Comparison of ENCODE assay signal across 20 mouse cellular contexts in genomic region chr19:42785562-42786220, GRCm38 (mm10). TPM values are rescaled to one million over a fixed set of nuclear protein-coding genes. Genes with fewer than 3 reads are reported as not detected.
DNase-seq lines count a peak whose midpoint lies in the region; ATAC-seq lines count a peak whose summit lies in the region.
"Had no signal": no experiment of that assay in that cellular context is flagged by ENCODE, and none has a peak within 500 bp of the region (broad histone marks: within the 10 kb centered on the region; RNA-seq: fewer than 3 reads in every experiment).

No protein-coding gene starts in this region.

- no peaks in the 10 kb centered on the region for H3K36me3 ChIP-seq in hindbrain, embryonic 10.5 days
- H3K36me3 ChIP-seq in hindbrain, embryonic 11.5 days (ENCODE audit: control insufficient read depth, insufficient read depth, low read length) = no peaks in the 10 kb centered on the region
- H3K36me3 ChIP-seq in forebrain, embryonic 13.5 days (ENCODE audit: poor library complexity, severe bottlenecking) = no peaks in the 10 kb centered on the region
- H3K36me3 ChIP-seq in hindbrain, embryonic 14.5 days (replicated peaks; ENCODE audit: control insufficient read depth, insufficient read depth) = no peaks in the 10 kb centered on the region
- no peaks in the 10 kb centered on the region for H3K36me3 ChIP-seq in midbrain, embryonic 13.5 days
- H3K36me3 ChIP-seq: stomach, embryonic 15.5 days had no signal

- H3K9ac ChIP-seq in hindbrain, embryonic 11.5 days (ENCODE audit: low read depth, low read length) = no peak overlapping the region
- H3K9ac ChIP-seq in forebrain, embryonic 13.5 days = peak overlapping the region; percentile 35; the same call in 1 of the 2 replicates
- no peak overlapping the region for H3K9ac ChIP-seq in hindbrain, embryonic 14.5 days
- H3K9ac ChIP-seq in midbrain, embryonic 13.5 days (replicated peaks) = no peak overlapping the region; the same call in 1 of the 2 replicates
- H3K9ac ChIP-seq: stomach, embryonic 15.5 days had no signal

- no peak for DNase-seq in hindbrain, embryonic 10.5 days (ENCODE audit: low spot score)
- DNase-seq in hindbrain, embryonic 11.5 days (ENCODE audit: low spot score) = no peak
- no peak for DNase-seq in hindbrain, embryonic 14.5 days (ENCODE audit: low spot score)
- no peak for DNase-seq in kidney, postnatal 4 days
- DNase-seq in adrenal gland, postnatal 10 days = no peak
- no peak for DNase-seq in left cerebral cortex, postnatal 14 days (ENCODE audit: low spot score in 2 of 2)
- DNase-seq: adrenal gland, postnatal 36 days; B cell, adult 2 months; cerebellum, adult 8-10 months; gastrocnemius, postnatal 25 days; kidney, adult 11 months; layer of hippocampus, postnatal 36 days; lung, postnatal 14 days had no signal

- H3K27me3 ChIP-seq in hindbrain, embryonic 10.5 days (ENCODE audit: insufficient read depth, poor library complexity, severe bottlenecking) = peaks cover 20% of the 10 kb centered on the region; the same call in 1 of the 2 replicates
- 0 out of 2 replicates have a peak, but pooled peaks cover 2% of the 10 kb centered on the region for H3K27me3 ChIP-seq in hindbrain, embryonic 11.5 days (ENCODE audit: control insufficient read depth, insufficient read depth, low read length)
- H3K27me3 ChIP-seq in forebrain, embryonic 13.5 days = no peaks in the 10 kb centered on the region
- no peaks in the 10 kb centered on the region for H3K27me3 ChIP-seq in hindbrain, embryonic 14.5 days (ENCODE audit: control insufficient read depth, insufficient read depth, low read length)
- 0 out of 2 replicates have a peak, but pooled peaks cover 6% of the 10 kb centered on the region for H3K27me3 ChIP-seq in midbrain, embryonic 13.5 days
- H3K27me3 ChIP-seq: megakaryocyte, embryonic 14.5 days; stomach, embryonic 15.5 days had no signal

- 47% methylated on average over 8 of the region's 8 CpGs for WGBS in hindbrain, embryonic 10.5 days
- 48% methylated on average over 8 of the region's 8 CpGs for WGBS in hindbrain, embryonic 11.5 days
- WGBS in forebrain, embryonic 13.5 days = 10% methylated on average over 8 of the region's 8 CpGs
- 35% methylated on average over 8 of the region's 8 CpGs for WGBS in hindbrain, embryonic 14.5 days
- 18% methylated on average over 8 of the region's 8 CpGs for WGBS in midbrain, embryonic 13.5 days

- no peak overlapping the region for H3K4me3 ChIP-seq in hindbrain, embryonic 10.5 days
- no peak overlapping the region for H3K4me3 ChIP-seq in hindbrain, embryonic 11.5 days (ENCODE audit: low read depth, low read length)
- no peak overlapping the region for H3K4me3 ChIP-seq in forebrain, embryonic 13.5 days
- H3K4me3 ChIP-seq in hindbrain, embryonic 14.5 days (replicated peaks; ENCODE audit: low read length) = no peak overlapping the region
- H3K4me3 ChIP-seq in midbrain, embryonic 13.5 days (replicated peaks) = no peak overlapping the region
- H3K4me3 ChIP-seq: layer of hippocampus, adult 2 months; myocyte; stomach, embryonic 15.5 days had no signal

- peak overlapping the region; percentile 26; the same call in 1 of the 2 replicates for H3K27ac ChIP-seq in hindbrain, embryonic 10.5 days
- no peak overlapping the region for H3K27ac ChIP-seq in hindbrain, embryonic 11.5 days (ENCODE audit: low read depth, low read length)
- no peak overlapping the region for H3K27ac ChIP-seq in forebrain, embryonic 13.5 days
- peak overlapping the region; percentile 43 for H3K27ac ChIP-seq in hindbrain, embryonic 14.5 days
- peak overlapping the region; percentile 16 for H3K27ac ChIP-seq in midbrain, embryonic 13.5 days
- H3K27ac ChIP-seq: kidney, postnatal 0 days; layer of hippocampus, adult 2 months; stomach, embryonic 15.5 days had no signal

- no peak overlapping the region for H3K4me2 ChIP-seq in hindbrain, embryonic 11.5 days (replicated peaks; ENCODE audit: low read depth, low read length)
- H3K4me2 ChIP-seq in forebrain, embryonic 13.5 days = peak overlapping the region; percentile 23
- H3K4me2 ChIP-seq in hindbrain, embryonic 14.5 days (replicated peaks) = no peak overlapping the region; the same call in 1 of the 2 replicates
- 0 out of 2 replicates have a peak overlapping the region, but pooled peaks have one; percentile 11 for H3K4me2 ChIP-seq in midbrain, embryonic 13.5 days (replicated peaks)
- H3K4me2 ChIP-seq: stomach, embryonic 15.5 days had no signal

- intact Hi-C loops in left cerebral cortex, postnatal 14 days (cut with DNase I) = no loop called here

- peaks cover 25% of the 10 kb centered on the region for H3K4me1 ChIP-seq in hindbrain, embryonic 10.5 days (replicated peaks)
- no peaks in the 10 kb centered on the region for H3K4me1 ChIP-seq in hindbrain, embryonic 11.5 days (replicated peaks; ENCODE audit: control insufficient read depth, insufficient read depth, low read length)
- H3K4me1 ChIP-seq in forebrain, embryonic 13.5 days = peaks cover 10% of the 10 kb centered on the region
- 0 out of 2 replicates have a peak, but pooled peaks cover 4% of the 10 kb centered on the region for H3K4me1 ChIP-seq in hindbrain, embryonic 14.5 days (replicated peaks; ENCODE audit: control insufficient read depth, insufficient read depth, low read length)
- H3K4me1 ChIP-seq in midbrain, embryonic 13.5 days (replicated peaks) = peaks cover 16% of the 10 kb centered on the region

- ATAC-seq in hindbrain, embryonic 11.5 days (ENCODE audit: low FRiP score) = no peak
- ATAC-seq in forebrain, embryonic 13.5 days = no peak
- no peak for ATAC-seq in hindbrain, embryonic 14.5 days (ENCODE audit: low FRiP score)
- ATAC-seq in midbrain, embryonic 13.5 days = peak; percentile 66; the same call in 1 of the 2 replicates

- no peaks in the 10 kb centered on the region for H3K9me3 ChIP-seq in hindbrain, embryonic 10.5 days
- H3K9me3 ChIP-seq in hindbrain, embryonic 11.5 days (ENCODE audit: control insufficient read depth, low read length) = no peaks in the 10 kb centered on the region
- no peaks in the 10 kb centered on the region for H3K9me3 ChIP-seq in forebrain, embryonic 13.5 days (replicated peaks)
- no peaks in the 10 kb centered on the region for H3K9me3 ChIP-seq in hindbrain, embryonic 14.5 days (ENCODE audit: control insufficient read depth, low read length)
- no peaks in the 10 kb centered on the region for H3K9me3 ChIP-seq in midbrain, embryonic 13.5 days
- H3K9me3 ChIP-seq: megakaryocyte, embryonic 14.5 days; stomach, embryonic 15.5 days had no signal

RNA-seq across cellular contexts. Expression of gene Hps1, which starts 5.9 kb away (rescaled TPM):
- polyA plus RNA-seq in hindbrain, embryonic 10.5 days (2016; fragmentation: Nextera tagmentation; extraction: Ambion mirVana) = 19.2 and 21.6 TPM in 2 replicates
- 9.7 and 10.6 TPM in 2 replicates for polyA plus RNA-seq in hindbrain, embryonic 11.5 days (2014; fragmentation: Nextera tagmentation; extraction: Ambion mirVana)
- 14.7 and 14.8 TPM in 2 replicates for polyA plus RNA-seq in forebrain, embryonic 13.5 days (2015; fragmentation: Nextera tagmentation; extraction: Ambion mirVana)
- 7.8 and 10.0 TPM in 2 replicates for polyA plus RNA-seq in hindbrain, embryonic 14.5 days (2014; fragmentation: Nextera tagmentation; extraction: Ambion mirVana)
- polyA plus RNA-seq in midbrain, embryonic 13.5 days (2015; fragmentation: Nextera tagmentation; extraction: Ambion mirVana) = 11.8 and 13.7 TPM in 2 replicates
- 10 to 100 TPM; 13.9 to 15.9 TPM for total RNA-seq in adrenal gland, postnatal 10 days (2021)
- 10 to 100 TPM in 1 of 2 experiments, 1 to 10 TPM in 1; 9.4 to 11.1 TPM for total RNA-seq in left cerebral cortex, postnatal 14 days (2021)

RNA-seq across cellular contexts. Expression of gene Pyroxd2, which starts 33.1 kb away (rescaled TPM):
- 0.68 and 1.3 TPM in 2 replicates for polyA plus RNA-seq in hindbrain, embryonic 10.5 days (2016; fragmentation: Nextera tagmentation; extraction: Ambion mirVana)
- polyA plus RNA-seq in hindbrain, embryonic 11.5 days (2014; fragmentation: Nextera tagmentation; extraction: Ambion mirVana) = 0.67 and 0.88 TPM in 2 replicates
- polyA plus RNA-seq in forebrain, embryonic 13.5 days (2015; fragmentation: Nextera tagmentation; extraction: Ambion mirVana) = 1.1 TPM in 2 replicates
- 1.6 and 2.9 TPM in 2 replicates for polyA plus RNA-seq in hindbrain, embryonic 14.5 days (2014; fragmentation: Nextera tagmentation; extraction: Ambion mirVana)
- 1.5 and 1.6 TPM in 2 replicates for polyA plus RNA-seq in midbrain, embryonic 13.5 days (2015; fragmentation: Nextera tagmentation; extraction: Ambion mirVana)
- total RNA-seq in adrenal gland, postnatal 10 days (2021) = 10 to 100 TPM; 15.8 to 23.5 TPM
- total RNA-seq in left cerebral cortex, postnatal 14 days (2021) = 1 to 10 TPM; 2.8 to 2.9 TPM

Comparison
In these comparisons a context has a peak if more than half of its experiments do, and no peak if none do; other contexts are left out.
1. H3K27ac ChIP-seq: peak in hindbrain, embryonic 10.5 days (single experiment), hindbrain, embryonic 14.5 days (single experiment) and midbrain, embryonic 13.5 days (single experiment); none in hindbrain, embryonic 11.5 days (single experiment) and forebrain, embryonic 13.5 days (single experiment).
2. H3K4me2 ChIP-seq: peak in forebrain, embryonic 13.5 days (single experiment) and midbrain, embryonic 13.5 days (single experiment); none in hindbrain, embryonic 11.5 days (single experiment) and hindbrain, embryonic 14.5 days (single experiment).